Mouse (Mus musculus): ENCODE results near the gene Siglec1.

Siglec1 gene

GRCm38 (mm10) chr2:131060784-131061183 is 25.8 kb downstream of the Siglec1 start:
- TF ChIP-seq POU5F1 (IDR thresholded peaks at IDR 0.05; ENCODE audit: borderline replicate concordance, low read length) (no peak), NANOG (IDR thresholded peaks at IDR 0.05; ENCODE audit: borderline replicate concordance, low read length) (no peak), CTCF (conservative IDR thresholded peaks at IDR 0.05; ENCODE audit: low read length) (no peak)
- Histone ChIP-seq H3K4me3 (replicated peaks; ENCODE audit: low read length) (no peak overlapping the region), H3K27me3 (ENCODE audit: insufficient read depth, low read length) (peaks cover 77% of the 10 kb centered on the region), H3K9me3 (ENCODE audit: low read length) (peaks cover 14% of the 10 kb centered on the region), H3K4me1 (replicated peaks; ENCODE audit: low read depth, low read length) (peaks cover 30% of the 10 kb centered on the region), H3K36me3 (ENCODE audit: insufficient read depth, low read length) (no peaks in the 10 kb centered on the region)

DNA sequence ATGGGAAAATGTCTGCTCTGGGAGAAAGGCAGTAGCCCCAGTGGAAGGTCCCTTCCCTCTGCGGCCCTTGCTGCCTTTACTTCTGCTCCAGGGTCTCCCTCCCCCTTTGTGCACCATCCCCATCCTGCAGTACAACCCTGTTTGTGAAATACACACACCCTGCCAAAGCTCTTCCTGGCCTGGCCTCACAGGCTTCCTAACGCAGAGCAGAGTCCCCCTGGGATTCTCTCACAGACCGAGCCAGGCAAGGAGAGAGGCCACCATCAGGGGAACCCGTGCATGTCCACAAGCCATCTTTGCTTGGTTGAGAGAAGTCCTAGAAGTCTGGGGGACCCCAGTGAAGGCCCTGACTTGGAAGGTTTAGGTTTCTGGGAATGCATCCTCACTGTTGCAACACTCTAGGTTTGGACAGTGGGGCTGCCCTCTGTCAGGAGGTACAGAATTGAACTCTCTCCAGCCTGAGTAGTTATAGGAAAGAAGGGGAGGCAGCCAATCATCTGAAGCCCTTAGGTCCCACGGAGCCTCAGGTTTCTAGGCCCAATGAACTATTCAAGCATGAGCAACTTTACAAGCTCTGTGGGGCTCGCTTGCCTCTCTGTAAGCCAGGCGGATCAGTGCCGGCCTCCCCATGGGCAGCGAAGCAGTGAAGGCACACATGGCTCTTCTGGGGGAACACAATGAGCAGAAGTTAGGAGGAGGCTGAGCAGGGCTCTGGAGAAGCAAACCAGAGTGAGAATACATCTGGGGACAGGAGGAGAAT is 26.6 kb downstream of the Siglec1 start:
- Histone ChIP-seq H3K36me3 (ENCODE audit: insufficient read depth, low read length) (no peaks in the 10 kb centered on the region), H3K4me1 (replicated peaks; ENCODE audit: low read depth, low read length) (peaks cover 39% of the 10 kb centered on the region), H3K27me3 (ENCODE audit: insufficient read depth, low read length) (peaks cover 79% of the 10 kb centered on the region), H3K4me3 (replicated peaks; ENCODE audit: low read length) (no peak overlapping the region), H3K9me3 (ENCODE audit: low read length) (peaks cover 14% of the 10 kb centered on the region)
- TF ChIP-seq POU5F1 (IDR thresholded peaks at IDR 0.05; ENCODE audit: borderline replicate concordance, low read length) (no peak), NANOG (IDR thresholded peaks at IDR 0.05; ENCODE audit: borderline replicate concordance, low read length) (no peak), CTCF (conservative IDR thresholded peaks at IDR 0.05; ENCODE audit: low read length) (no peak)

GRCm38 (mm10) chr2:131059377-131059776 is 27.2 kb downstream of the Siglec1 start:
- no peak overlapping the region for H3K4me3 ChIP-seq (replicated peaks; ENCODE audit: low read length)
- peaks cover 14% of the 10 kb centered on the region for H3K9me3 ChIP-seq (ENCODE audit: low read length)
- H3K4me1 ChIP-seq (replicated peaks; ENCODE audit: low read depth, low read length): peaks cover 44% of the 10 kb centered on the region
- TF ChIP-seq POU5F1 (IDR thresholded peaks at IDR 0.05; ENCODE audit: borderline replicate concordance, low read length) (no peak), NANOG (IDR thresholded peaks at IDR 0.05; ENCODE audit: borderline replicate concordance, low read length) (no peak), CTCF (conservative IDR thresholded peaks at IDR 0.05; ENCODE audit: low read length) (no peak)
- H3K27me3 ChIP-seq (ENCODE audit: insufficient read depth, low read length): peaks cover 79% of the 10 kb centered on the region
- H3K36me3 ChIP-seq (ENCODE audit: insufficient read depth, low read length): no peaks in the 10 kb centered on the region

- no peaks in the 10 kb centered on the region for H3K36me3 ChIP-seq (ENCODE audit: insufficient read depth, low read length)
- TF ChIP-seq POU5F1 (IDR thresholded peaks at IDR 0.05; ENCODE audit: borderline replicate concordance, low read length) (no peak), NANOG (IDR thresholded peaks at IDR 0.05; ENCODE audit: borderline replicate concordance, low read length) (no peak), CTCF (conservative IDR thresholded peaks at IDR 0.05; ENCODE audit: low read length) (no peak)
- H3K9me3 ChIP-seq (ENCODE audit: low read length): peaks cover 14% of the 10 kb centered on the region
- peaks cover 49% of the 10 kb centered on the region for H3K4me1 ChIP-seq (replicated peaks; ENCODE audit: low read depth, low read length)
- H3K27me3 ChIP-seq (ENCODE audit: insufficient read depth, low read length): peaks cover 81% of the 10 kb centered on the region
- no peak overlapping the region for H3K4me3 ChIP-seq (replicated peaks; ENCODE audit: low read length)
Measured at GRCm38 (mm10) chr2:131058672-131059071, 27.9 kb downstream of the Siglec1 start.

DNA sequence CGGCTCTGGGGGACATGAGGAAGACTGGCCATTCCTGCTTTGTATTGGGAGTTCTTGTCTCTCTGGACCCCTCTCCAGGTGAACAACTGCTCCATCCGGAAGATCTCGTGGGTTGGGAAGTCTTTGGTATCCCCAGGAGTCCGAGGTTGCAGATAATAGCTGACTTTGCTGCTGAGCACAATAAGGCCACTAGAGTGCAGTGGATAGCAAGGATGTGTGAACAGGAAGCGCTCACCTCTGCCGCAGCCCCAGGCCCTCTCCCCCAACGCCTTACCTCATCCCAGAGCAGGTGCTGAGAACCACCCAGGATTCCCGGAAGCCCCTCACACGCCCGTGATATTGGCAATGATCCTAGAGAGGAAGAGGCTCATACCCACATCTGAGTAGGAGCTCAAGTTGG is 30.4 kb downstream of the Siglec1 start:
- TF ChIP-seq NANOG (IDR thresholded peaks at IDR 0.05; ENCODE audit: borderline replicate concordance, low read length): no peak
- TF ChIP-seq CTCF (conservative IDR thresholded peaks at IDR 0.05; ENCODE audit: low read length): peak; percentile 53; the same call in 1 of the 2 replicates
- H3K9me3 ChIP-seq (ENCODE audit: low read length): peaks cover 14% of the 10 kb centered on the region

DNA sequence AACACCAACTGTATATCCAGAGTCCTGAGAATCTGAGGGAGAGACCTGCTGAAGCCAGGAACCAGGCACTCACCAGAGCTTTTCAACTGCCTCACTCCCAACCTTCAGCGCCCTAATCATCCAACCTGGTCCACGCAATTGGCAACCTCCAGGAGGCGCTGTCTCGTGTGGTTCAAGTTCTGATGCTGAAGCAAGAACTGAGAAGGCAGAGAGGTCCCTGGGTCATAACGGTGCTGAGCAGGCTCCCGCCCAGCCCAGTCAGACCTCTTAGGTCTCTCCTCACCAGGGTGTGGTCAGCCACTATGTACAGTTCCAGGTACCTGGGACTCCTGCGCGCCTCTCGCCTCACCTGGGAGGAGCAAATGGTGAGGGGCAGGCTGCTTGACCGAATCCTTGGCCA is 30.9 kb downstream of the Siglec1 start:
- TF ChIP-seq CTCF (conservative IDR thresholded peaks at IDR 0.05; ENCODE audit: low read length): peak; percentile 74
- TF ChIP-seq NANOG (IDR thresholded peaks at IDR 0.05; ENCODE audit: borderline replicate concordance, low read length): no peak
- no peaks in the 10 kb centered on the region for H3K36me3 ChIP-seq (ENCODE audit: insufficient read depth, low read length)
- peaks cover 38% of the 10 kb centered on the region for H3K4me1 ChIP-seq (replicated peaks; ENCODE audit: low read depth, low read length)
- H3K9me3 ChIP-seq (ENCODE audit: low read length): peaks cover 14% of the 10 kb centered on the region
- H3K4me3 ChIP-seq (replicated peaks; ENCODE audit: low read length): peak overlapping the region; percentile 63
- peaks cover 82% of the 10 kb centered on the region for H3K27me3 ChIP-seq (ENCODE audit: insufficient read depth, low read length)

More for the DNA sequence above, 30.4 kb downstream of the Siglec1 start:
- Histone ChIP-seq H3K4me1 (replicated peaks; ENCODE audit: low read depth, low read length) (peaks cover 43% of the 10 kb centered on the region), H3K36me3 (ENCODE audit: insufficient read depth, low read length) (no peaks in the 10 kb centered on the region), H3K4me3 (replicated peaks; ENCODE audit: low read length) (peak overlapping the region; percentile 63), H3K27me3 (ENCODE audit: insufficient read depth, low read length) (peaks cover 82% of the 10 kb centered on the region)

- Histone ChIP-seq H3K4me3 (replicated peaks; ENCODE audit: low read length) (peak overlapping the region; percentile 63), H3K4me1 (replicated peaks; ENCODE audit: low read depth, low read length) (peaks cover 38% of the 10 kb centered on the region), H3K9me3 (ENCODE audit: low read length) (peaks cover 14% of the 10 kb centered on the region), H3K36me3 (ENCODE audit: insufficient read depth, low read length) (no peaks in the 10 kb centered on the region), H3K27me3 (ENCODE audit: insufficient read depth, low read length) (peaks cover 80% of the 10 kb centered on the region)
- TF ChIP-seq CTCF (conservative IDR thresholded peaks at IDR 0.05; ENCODE audit: low read length) (no peak), NANOG (IDR thresholded peaks at IDR 0.05; ENCODE audit: borderline replicate concordance, low read length) (no peak), POU5F1 (IDR thresholded peaks at IDR 0.05; ENCODE audit: borderline replicate concordance, low read length) (no peak)
Measured at GRCm38 (mm10) chr2:131054646-131055264, 31.8 kb downstream of the Siglec1 start.

DNA sequence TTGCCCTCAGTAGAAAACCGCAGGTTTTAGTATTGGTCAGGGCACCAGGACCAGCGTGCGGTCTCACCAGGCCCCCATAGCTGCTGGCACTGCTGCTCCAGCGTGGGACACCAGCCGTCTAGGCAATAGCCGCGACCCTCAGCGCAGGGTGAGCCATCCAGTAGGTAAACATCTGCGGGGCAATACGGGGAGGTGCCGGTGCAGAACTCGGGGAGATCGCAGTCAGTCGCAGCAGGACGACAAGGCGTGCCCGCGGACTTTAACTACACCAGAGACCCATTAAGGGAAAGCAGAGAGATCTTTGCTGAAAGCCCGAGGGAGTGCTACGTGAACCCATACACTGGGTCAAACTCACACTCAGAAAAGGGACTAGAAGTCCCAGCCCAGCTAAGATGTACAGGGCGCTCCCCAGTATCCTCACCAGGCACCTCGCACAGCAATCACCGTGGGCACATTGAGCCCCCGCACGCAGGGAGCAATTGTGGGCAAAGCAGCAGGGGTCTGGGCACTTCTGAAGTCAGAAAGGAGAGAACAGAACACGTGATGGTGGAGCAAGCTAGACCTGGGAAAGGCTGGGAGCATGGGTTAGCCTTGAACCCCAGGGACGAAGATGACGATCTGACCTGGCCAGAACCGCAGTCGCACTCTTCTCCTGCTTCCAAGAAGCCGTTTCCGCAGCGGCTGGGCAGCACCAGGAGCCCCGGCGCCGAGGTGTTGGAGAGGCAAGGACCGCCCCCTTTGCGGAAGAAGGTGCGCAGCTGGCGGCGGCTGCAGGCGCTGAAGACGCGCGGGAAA is 32.5 kb downstream of the Siglec1 start:
- H3K4me1 ChIP-seq (replicated peaks; ENCODE audit: low read depth, low read length): peaks cover 38% of the 10 kb centered on the region
- H3K27me3 ChIP-seq (ENCODE audit: insufficient read depth, low read length): peaks cover 76% of the 10 kb centered on the region
- TF ChIP-seq CTCF (conservative IDR thresholded peaks at IDR 0.05; ENCODE audit: low read length) (no peak), POU5F1 (IDR thresholded peaks at IDR 0.05; ENCODE audit: borderline replicate concordance, low read length) (no peak), NANOG (IDR thresholded peaks at IDR 0.05; ENCODE audit: borderline replicate concordance, low read length) (no peak)
- H3K4me3 ChIP-seq (replicated peaks; ENCODE audit: low read length): peak overlapping the region; percentile 63
- no peaks in the 10 kb centered on the region for H3K36me3 ChIP-seq (ENCODE audit: insufficient read depth, low read length)
- peaks cover 14% of the 10 kb centered on the region for H3K9me3 ChIP-seq (ENCODE audit: low read length)

All from E14TG2a.4 (cell line).